Mouse (Mus musculus) heart, embryonic 15.5 days (tissue): ENCODE data around the gene Olfr1262. TPM values are rescaled to one million over a fixed set of nuclear protein-coding genes. Genes with fewer than 3 reads are reported as not detected.

Experiments used
- ATAC-seq: fragments of 200-750 bp; cut with Nextera tagmentation; replicated peaks from 2 replicates; pipeline ENCODE4 v1.8.0; 2017; ENCODE audit warnings: low read depth, moderate TSS enrichment; ENCODE audit not compliant: insufficient number of reproducible peaks, insufficient read depth, low FRiP score
- H3K27ac ChIP-seq: fragments of 300-500 bp; sonication (generic); 2 replicates; pipeline ENCODE4 v1.5.1; 2015; ENCODE audit warnings: mild to moderate bottlenecking, inconsistent platforms
- H3K27me3 ChIP-seq: fragments of 300-500 bp; sonication (generic); 2 replicates; pipeline ENCODE4 v1.6.1; 2015; ENCODE audit warnings: inconsistent platforms
- H3K36me3 ChIP-seq: fragments of 300-500 bp; sonication (generic); 2 replicates; pipeline ENCODE4 v1.6.1; 2015; ENCODE audit warnings: mild to moderate bottlenecking, inconsistent platforms
- H3K4me1 ChIP-seq: fragments of 300-500 bp; sonication (generic); replicated peaks from 2 replicates; pipeline ENCODE4 v1.6.1; 2015; ENCODE audit warnings: inconsistent platforms
- H3K4me2 ChIP-seq: fragments of 300-500 bp; sonication (generic); 2 replicates; pipeline ENCODE4 v1.6.1; 2015; ENCODE audit warnings: inconsistent platforms, mild to moderate bottlenecking, moderate library complexity
- H3K4me3 ChIP-seq: fragments of 300-500 bp; sonication (generic); 2 replicates; pipeline ENCODE4 v1.5.1; 2015; ENCODE audit warnings: mild to moderate bottlenecking, inconsistent platforms
- H3K9ac ChIP-seq: fragments of 300-500 bp; sonication (generic); 2 replicates; pipeline ENCODE4 v1.6.1; 2015; ENCODE audit warnings: mild to moderate bottlenecking, inconsistent platforms
- H3K9me3 ChIP-seq: fragments of 300-500 bp; sonication (generic); replicated peaks from 2 replicates; pipeline ENCODE4 v1.6.1; 2016; ENCODE audit warnings: inconsistent platforms
- WGBS: fragments of 180-500 bp; shearing (Covaris S2); methylation state at CpG from one replicate; pipeline ENCODE4 v1.1.7; 2015; ENCODE audit warnings: mixed read lengths; 5-methylcytosine and 5-hydroxymethylcytosine counted together
- polyA plus RNA-seq: library from polyadenylated mRNA; unstranded; fragments of >200 nt; fragmentation: Nextera tagmentation; extraction: Ambion mirVana; gene quantifications from 2 replicates; pipeline ENCODE4 v1.2.1, GENCODE M21; 2015

Gene Olfr1262
- not detected in 2 replicates for polyA plus RNA-seq

GRCm38 (mm10) chr2:89999845-90000244 is at the start of gene Olfr1262:
Gene Olfr1262, plus strand, starts transcription at chr2:90000145.
- H3K4me3 ChIP-seq = no peak within 1 kb of the TSS
- no peak for ATAC-seq
- no peaks in the 10 kb centered on the region for H3K36me3 ChIP-seq
- no peak within 1 kb of the TSS for H3K4me2 ChIP-seq
- no peak within 1 kb of the TSS for H3K27ac ChIP-seq
- no peak within 1 kb of the TSS for H3K9ac ChIP-seq
- H3K4me1 ChIP-seq = no peaks in the 10 kb centered on the region
- no peaks in the 10 kb centered on the region for H3K9me3 ChIP-seq
- H3K27me3 ChIP-seq = no peaks in the 10 kb centered on the region

- Histone ChIP-seq H3K4me1 (no peaks in the 10 kb centered on the region), H3K27me3 (no peaks in the 10 kb centered on the region), H3K9ac (no peak within 1 kb of the TSS), H3K9me3 (no peaks in the 10 kb centered on the region), H3K27ac (no peak within 1 kb of the TSS), H3K4me2 (no peak within 1 kb of the TSS), H3K36me3 (no peaks in the 10 kb centered on the region), H3K4me3 (no peak within 1 kb of the TSS)
- WGBS = 61% methylated on average over 2 of the region's 2 CpGs
- no peak for ATAC-seq
Measured at GRCm38 (mm10) chr2:89974184-89974583, 25.8 kb upstream of the Olfr1262 start, which contains the start of gene Olfr1260. Gene Olfr1260, plus strand, starts transcription at chr2:89974340.

- 63% methylated on average over 2 of the region's 2 CpGs for WGBS
- no peaks in the 10 kb centered on the region for H3K36me3 ChIP-seq
- no peak for ATAC-seq
Measured at GRCm38 (mm10) chr2:89977709-89978108, 22.2 kb upstream of the Olfr1262 start.

GRCm38 (mm10) chr2:89990921-89991320 is 9.0 kb upstream of the Olfr1262 start, which contains the start of gene Olfr1261:
Gene Olfr1261, plus strand, starts transcription at chr2:89991221.
- Histone ChIP-seq H3K4me2 (no peak within 1 kb of the TSS), H3K27ac (no peak within 1 kb of the TSS), H3K27me3 (no peaks in the 10 kb centered on the region), H3K4me1 (no peaks in the 10 kb centered on the region), H3K4me3 (no peak within 1 kb of the TSS), H3K36me3 (no peaks in the 10 kb centered on the region), H3K9ac (no peak within 1 kb of the TSS), H3K9me3 (no peaks in the 10 kb centered on the region)
- no peak for ATAC-seq

More at GRCm38 (mm10) chr2:89977709-89978108, 22.2 kb upstream of the Olfr1262 start:
- H3K4me2 ChIP-seq = no peak overlapping the region
- no peaks in the 10 kb centered on the region for H3K27me3 ChIP-seq
- H3K9ac ChIP-seq = no peak overlapping the region
- no peak overlapping the region for H3K27ac ChIP-seq
- H3K9me3 ChIP-seq = no peaks in the 10 kb centered on the region
- no peaks in the 10 kb centered on the region for H3K4me1 ChIP-seq
- H3K4me3 ChIP-seq = no peak overlapping the region

GRCm38 (mm10) chr2:90011831-90012230 is 11.9 kb downstream of the Olfr1262 start, which contains the start of gene Olfr1263:
Gene Olfr1263, plus strand, starts transcription at chr2:90012131.
- ATAC-seq = no peak
- Histone ChIP-seq H3K4me2 (no peak within 1 kb of the TSS), H3K9ac (no peak within 1 kb of the TSS), H3K36me3 (no peaks in the 10 kb centered on the region), H3K9me3 (no peaks in the 10 kb centered on the region), H3K27ac (no peak within 1 kb of the TSS), H3K4me3 (no peak within 1 kb of the TSS), H3K4me1 (no peaks in the 10 kb centered on the region), H3K27me3 (no peaks in the 10 kb centered on the region)
- 72% methylated on average over 2 of the region's 2 CpGs for WGBS

- Histone ChIP-seq H3K4me2 (no peak within 1 kb of the TSS), H3K27me3 (no peaks in the 10 kb centered on the region), H3K9ac (no peak within 1 kb of the TSS), H3K36me3 (no peaks in the 10 kb centered on the region), H3K4me1 (no peaks in the 10 kb centered on the region), H3K9me3 (no peaks in the 10 kb centered on the region), H3K27ac (no peak within 1 kb of the TSS), H3K4me3 (no peak within 1 kb of the TSS)
- WGBS = 63% methylated on average over 2 of the region's 2 CpGs
- no peak for ATAC-seq
Measured at GRCm38 (mm10) chr2:90025477-90025876, 25.5 kb downstream of the Olfr1262 start, which contains the start of gene Olfr1264. Gene Olfr1264, minus strand, starts transcription at chr2:90025577.

- no peak for ATAC-seq
- Histone ChIP-seq H3K9ac (no peak within 1 kb of the TSS), H3K4me3 (no peak within 1 kb of the TSS), H3K27ac (no peak within 1 kb of the TSS), H3K27me3 (no peaks in the 10 kb centered on the region), H3K36me3 (no peaks in the 10 kb centered on the region), H3K4me2 (no peak within 1 kb of the TSS), H3K4me1 (no peaks in the 10 kb centered on the region), H3K9me3 (no peaks in the 10 kb centered on the region)
Measured at GRCm38 (mm10) chr2:90035037-90035436, 35.1 kb downstream of the Olfr1262 start, which contains the start of gene Olfr1265. Gene Olfr1265, plus strand, starts transcription at chr2:90035337.

Other genes starting within 250 kb of the Olfr1262 start
- not detected in 2 replicates for gene Olfr1253, start 243.1 kb upstream of the Olfr1262 start, polyA plus RNA-seq
- gene Olfr1254, start 206.5 kb upstream of the Olfr1262 start, polyA plus RNA-seq = not detected in 2 replicates
- not detected in 2 replicates for gene Olfr1255, start 188.1 kb upstream of the Olfr1262 start, polyA plus RNA-seq
- gene Olfr1256, start 158.6 kb upstream of the Olfr1262 start, polyA plus RNA-seq = not detected in 2 replicates
- gene Olfr48, start 151.9 kb upstream of the Olfr1262 start, polyA plus RNA-seq = not detected in 2 replicates
- gene Olfr1257, start 121.7 kb upstream of the Olfr1262 start, polyA plus RNA-seq = not detected in 2 replicates
- gene Olfr1258, start 72.8 kb upstream of the Olfr1262 start, polyA plus RNA-seq = not detected in 2 replicates
- gene Olfr1259, start 51.5 kb upstream of the Olfr1262 start, polyA plus RNA-seq = not detected in 2 replicates
- gene Olfr1260, start 25.8 kb upstream of the Olfr1262 start, polyA plus RNA-seq = not detected in 2 replicates
- gene Olfr1261, start 8.9 kb upstream of the Olfr1262 start, polyA plus RNA-seq = not detected in 2 replicates
- gene Olfr1263, start 12.0 kb downstream of the Olfr1262 start, polyA plus RNA-seq = not detected in 2 replicates
- not detected in 2 replicates for gene Olfr1264, start 25.4 kb downstream of the Olfr1262 start, polyA plus RNA-seq
- gene Olfr1265, start 35.2 kb downstream of the Olfr1262 start, polyA plus RNA-seq = not detected in 2 replicates
- gene Olfr140, start 63.4 kb downstream of the Olfr1262 start, polyA plus RNA-seq = not detected in 2 replicates
- gene Olfr1269, start 121.3 kb downstream of the Olfr1262 start, polyA plus RNA-seq = not detected in 2 replicates
- not detected in 2 replicates for gene Olfr32, start 142.2 kb downstream of the Olfr1262 start, polyA plus RNA-seq
- not detected in 2 replicates for gene Olfr1270, start 152.9 kb downstream of the Olfr1262 start, polyA plus RNA-seq
- not detected in 2 replicates for gene Olfr1506, start 224.3 kb downstream of the Olfr1262 start, polyA plus RNA-seq